Mouse (Mus musculus): ENCODE measurements around the gene Fbxo9. TPM values are rescaled to one million over a fixed set of nuclear protein-coding genes. Genes with fewer than 3 reads are reported as not detected.
A peak's percentile ranks its signal among the peaks of the same experiment; 100 is the strongest.
"Not testable (repeated sequence)": the region's sequence is repeated elsewhere in the genome, so short reads cannot be mapped to it uniquely, and the experiment has no call there.

The Fbxo9 gene
- polyA plus RNA-seq, 1 experiment, result 75.3 TPM

GRCm38 (mm10) chr9:78075256-78075655 is 33.6 kb downstream of the Fbxo9 start:
- WGBS, result 89% methylated on average over 3 of the region's 3 CpGs
- no peak for DNase-seq (ENCODE audit: low read depth, low spot score)

- WGBS, result 70% methylated on average over 13 of the region's 13 CpGs
- DNase-seq (ENCODE audit: low read depth, low spot score), result no peak
Measured at GRCm38 (mm10) chr9:78073713-78074340, 35.0 kb downstream of the Fbxo9 start.

GRCm38 (mm10) chr9:78073291-78073690 is 35.6 kb downstream of the Fbxo9 start:
- not testable (repeated sequence) for DNase-seq (ENCODE audit: low read depth, low spot score)
- 89% methylated on average over 3 of the region's 3 CpGs for WGBS

GRCm38 (mm10) chr9:78071626-78072025 is 37.2 kb downstream of the Fbxo9 start:
- WGBS, result 89% methylated on average over 4 of the region's 4 CpGs
- no peak for DNase-seq (ENCODE audit: low read depth, low spot score)

GRCm38 (mm10) chr9:78070496-78070895 is 38.4 kb downstream of the Fbxo9 start:
- DNase-seq (ENCODE audit: low read depth, low spot score), result no peak
- WGBS, result 65% methylated on average over 5 of the region's 5 CpGs

- 24% methylated on average over 10 of the region's 10 CpGs for WGBS
- DNase-seq (ENCODE audit: low read depth, low spot score), result no peak
Measured at GRCm38 (mm10) chr9:78064121-78064520, 44.7 kb downstream of the Fbxo9 start.

- 86% methylated on average over 9 of the region's 9 CpGs for WGBS
- no peak for DNase-seq (ENCODE audit: low read depth, low spot score)
Measured at GRCm38 (mm10) chr9:78062392-78062791, 46.5 kb downstream of the Fbxo9 start.

GRCm38 (mm10) chr9:78059525-78060120 is 49.2 kb downstream of the Fbxo9 start:
- no peak for DNase-seq (ENCODE audit: low read depth, low spot score)
- 86% methylated on average over 16 of the region's 16 CpGs for WGBS

- WGBS, result 86% methylated on average over 3 of the region's 3 CpGs
- no peak for DNase-seq (ENCODE audit: low read depth, low spot score)
Measured at GRCm38 (mm10) chr9:78054298-78054697, 54.6 kb downstream of the Fbxo9 start.

GRCm38 (mm10) chr9:78053821-78054220 is 55.0 kb downstream of the Fbxo9 start:
- DNase-seq (ENCODE audit: low read depth, low spot score), result no peak
- WGBS, result 75% methylated on average over 8 of the region's 8 CpGs

GRCm38 (mm10) chr9:78051677-78052076 is 57.2 kb downstream of the Fbxo9 start, which contains the start of gene Gcm1:
Gene Gcm1 (plus strand): TSS chr9:78051924.
- DNase-seq (ENCODE audit: low read depth, low spot score), result no peak
- WGBS, result 27% methylated on average over 3 of the region's 3 CpGs

GRCm38 (mm10) chr9:78050452-78050970 is 58.4 kb downstream of the Fbxo9 start:
- 51% methylated on average over 5 of the region's 5 CpGs for WGBS
- DNase-seq (ENCODE audit: low read depth, low spot score), result no peak

- WGBS, result 59% methylated on average over 20 of the region's 20 CpGs
- no peak for DNase-seq (ENCODE audit: low read depth, low spot score)
Measured at GRCm38 (mm10) chr9:78046755-78047154, 62.1 kb downstream of the Fbxo9 start.

GRCm38 (mm10) chr9:78045171-78045570 is 63.7 kb downstream of the Fbxo9 start:
- 65% methylated on average over 6 of the region's 6 CpGs for WGBS

GRCm38 (mm10) chr9:78038755-78039489 is 69.9 kb downstream of the Fbxo9 start:
- 33% methylated on average over 18 of the region's 18 CpGs for WGBS
- DNase-seq (ENCODE audit: low read depth, low spot score), result peak; percentile 52

More at GRCm38 (mm10) chr9:78045171-78045570, 63.7 kb downstream of the Fbxo9 start:
- DNase-seq (ENCODE audit: low read depth, low spot score), result no peak

GRCm38 (mm10) chr9:78035831-78036230 is 73.0 kb downstream of the Fbxo9 start:
- DNase-seq (ENCODE audit: low read depth, low spot score), result no peak
- WGBS, result 81% methylated on average over 8 of the region's 8 CpGs

GRCm38 (mm10) chr9:78035296-78035695 is 73.6 kb downstream of the Fbxo9 start:
- no peak for DNase-seq (ENCODE audit: low read depth, low spot score)
- 69% methylated on average over 5 of the region's 5 CpGs for WGBS

- DNase-seq (ENCODE audit: low read depth, low spot score), result no peak
- 71% methylated on average over 4 of the region's 4 CpGs for WGBS
Measured at GRCm38 (mm10) chr9:78032930-78033329, 75.9 kb downstream of the Fbxo9 start.

Data from large intestine, adult 2 months (tissue).